Mouse (Mus musculus) liver, embryonic 13.5 days (tissue): ENCODE measurements around the gene Vwa7. TPM values are rescaled to one million over a fixed set of nuclear protein-coding genes. Genes with fewer than 3 reads are reported as not detected.

Experiments
- ATAC-seq: fragments of 200-750 bp; cut with Nextera tagmentation; 2 replicates; pipeline ENCODE4 v1.8.0; 2017; ENCODE audit warnings: low read depth, mild to moderate bottlenecking, moderate number of reproducible peaks, moderate library complexity
- DNase-seq: peaks from one replicate; pipeline ENCODE4 v3.0.0; 2022
- H3K27ac ChIP-seq: fragments of 300-500 bp; sonication (generic); 2 replicates; pipeline ENCODE4 v1.5.1; 2015; ENCODE audit warnings: moderate library complexity, mild to moderate bottlenecking, inconsistent platforms
- H3K27me3 ChIP-seq: fragments of 300-500 bp; sonication (generic); 2 replicates; pipeline ENCODE4 v1.6.1; 2015; ENCODE audit warnings: mild to moderate bottlenecking, inconsistent platforms
- H3K36me3 ChIP-seq: fragments of 300-500 bp; sonication (generic); 2 replicates; pipeline ENCODE4 v1.6.1; 2015; ENCODE audit warnings: mild to moderate bottlenecking, inconsistent platforms
- H3K4me1 ChIP-seq: fragments of 300-500 bp; sonication (generic); replicated peaks from 2 replicates; pipeline ENCODE4 v1.6.1; 2015; ENCODE audit warnings: inconsistent platforms
- H3K4me2 ChIP-seq: fragments of 300-500 bp; sonication (generic); 2 replicates; pipeline ENCODE4 v1.6.1; 2015; ENCODE audit warnings: inconsistent platforms, mild to moderate bottlenecking, moderate library complexity
- H3K4me3 ChIP-seq: fragments of 300-500 bp; sonication (generic); replicated peaks from 2 replicates; pipeline ENCODE4 v1.5.1; 2015; ENCODE audit warnings: mild to moderate bottlenecking, inconsistent platforms
- H3K9ac ChIP-seq: fragments of 300-500 bp; sonication (generic); 2 replicates; pipeline ENCODE4 v1.6.1; 2015; ENCODE audit warnings: mild to moderate bottlenecking, inconsistent platforms
- H3K9me3 ChIP-seq: fragments of 300-500 bp; sonication (generic); replicated peaks from 2 replicates; pipeline ENCODE4 v1.6.1; 2016; ENCODE audit warnings: inconsistent platforms
- WGBS: fragments of 180-500 bp; shearing (Covaris S2); methylation state at CpG from one replicate; pipeline ENCODE4 v1.1.7; 2015; ENCODE audit not compliant: insufficient replicate concordance; 5-methylcytosine and 5-hydroxymethylcytosine counted together
- polyA plus RNA-seq: library from polyadenylated mRNA; unstranded; fragments of >200 nt; fragmentation: Nextera tagmentation; extraction: Ambion mirVana; gene quantifications from 2 replicates; pipeline ENCODE4 v1.2.1, GENCODE M21; 2015

Vwa7 gene
- polyA plus RNA-seq, 1 experiment from 2014 or later, result 0.08 TPM

- no peak; the same call in 1 of the 2 replicates for ATAC-seq
- H3K9ac ChIP-seq, result 0 out of 2 replicates have a peak overlapping the region, but pooled peaks have one; percentile 6
These were observed 57.7 kb downstream of the Vwa7 start for GRCm38 (mm10) chr17:35074097-35074496.

More at GRCm38 (mm10) chr17:35074097-35074496, 57.7 kb downstream of the Vwa7 start:
- H3K27ac ChIP-seq, result no peak overlapping the region
- no peak overlapping the region for H3K4me2 ChIP-seq
- peaks cover 45% of the 10 kb centered on the region for H3K27me3 ChIP-seq
- WGBS, result 20% methylated on average over 17 of the region's 17 CpGs
- H3K4me1 ChIP-seq, result peaks cover 41% of the 10 kb centered on the region
- DNase-seq, result no peak
- no peak overlapping the region for H3K4me3 ChIP-seq
- H3K36me3 ChIP-seq, result no peaks in the 10 kb centered on the region
- H3K9me3 ChIP-seq, result no peaks in the 10 kb centered on the region

Other genes starting within 250 kb of the Vwa7 start
- not detected in 2 replicates for gene Cyp21a1, start 212.0 kb upstream of the Vwa7 start, polyA plus RNA-seq
- gene Stk19, start 179.6 kb upstream of the Vwa7 start, polyA plus RNA-seq, result 19.9 and 20.2 TPM in 2 replicates
- gene Dxo, start 179.6 kb upstream of the Vwa7 start, polyA plus RNA-seq, result 28.6 and 30.9 TPM in 2 replicates
- 24.0 and 26.1 TPM in 2 replicates for gene Skiv2l, start 166.4 kb upstream of the Vwa7 start, polyA plus RNA-seq
- 60.1 and 65.1 TPM in 2 replicates for gene Nelfe, start 166.2 kb upstream of the Vwa7 start, polyA plus RNA-seq
- 118 and 133 TPM in 2 replicates for gene Cfb, start 154.1 kb upstream of the Vwa7 start, polyA plus RNA-seq
- 0.54 and 0.80 TPM in 2 replicates for gene Zbtb12, start 137.1 kb upstream of the Vwa7 start, polyA plus RNA-seq
- 0.17 TPM in 1 of 2 replicates, not detected in the other for gene Gm20547, start 134.5 kb upstream of the Vwa7 start, polyA plus RNA-seq
- 11.1 and 11.7 TPM in 2 replicates for gene C2, start 118.3 kb upstream of the Vwa7 start, polyA plus RNA-seq
- gene Ehmt2, start 118.1 kb upstream of the Vwa7 start, polyA plus RNA-seq, result 16.8 and 17.7 TPM in 2 replicates
- gene Slc44a4, start 102.1 kb upstream of the Vwa7 start, polyA plus RNA-seq, result 1.5 TPM in 2 replicates
- 14.2 and 15.2 TPM in 2 replicates for gene Neu1, start 85.3 kb upstream of the Vwa7 start, polyA plus RNA-seq
- 0.07 and 0.15 TPM in 2 replicates for gene Hspa1b, start 57.3 kb upstream of the Vwa7 start, polyA plus RNA-seq
- gene Gm20481, start 46.7 kb upstream of the Vwa7 start, polyA plus RNA-seq, result not detected in 2 replicates
- gene Hspa1a, start 44.4 kb upstream of the Vwa7 start, polyA plus RNA-seq, result 2.1 and 2.3 TPM in 2 replicates
- gene Hspa1l, start 43.9 kb upstream of the Vwa7 start, polyA plus RNA-seq, result 0.10 and 0.34 TPM in 2 replicates
- gene Lsm2, start 34.7 kb upstream of the Vwa7 start, polyA plus RNA-seq, result 163 and 178 TPM in 2 replicates
- gene Vars, start 15.6 kb upstream of the Vwa7 start, polyA plus RNA-seq, result 110 and 112 TPM in 2 replicates
- 2.5 and 2.8 TPM in 2 replicates for gene Sapcd1, start 11.4 kb downstream of the Vwa7 start, polyA plus RNA-seq
- gene Msh5, start 30.2 kb downstream of the Vwa7 start, polyA plus RNA-seq, result 3.2 and 3.4 TPM in 2 replicates
- gene Clic1, start 33.4 kb downstream of the Vwa7 start, polyA plus RNA-seq, result 141 and 147 TPM in 2 replicates
- gene Ddah2, start 42.5 kb downstream of the Vwa7 start, polyA plus RNA-seq, result 28.9 and 30.6 TPM in 2 replicates
- gene Ly6g6c, start 48.8 kb downstream of the Vwa7 start, polyA plus RNA-seq, result 0.25 and 0.31 TPM in 2 replicates
- gene Mpig6b, start 49.6 kb downstream of the Vwa7 start, polyA plus RNA-seq, result 4.1 and 5.2 TPM in 2 replicates
- gene Ly6g6e, start 60.3 kb downstream of the Vwa7 start, polyA plus RNA-seq, result 0.13 and 0.23 TPM in 2 replicates
- 0.35 and 0.47 TPM in 2 replicates for gene Ly6g6d, start 61.5 kb downstream of the Vwa7 start, polyA plus RNA-seq
- gene Ly6g6f, start 69.0 kb downstream of the Vwa7 start, polyA plus RNA-seq, result 7.2 and 7.3 TPM in 2 replicates
- gene Abhd16a, start 72.7 kb downstream of the Vwa7 start, polyA plus RNA-seq, result 51.0 and 54.9 TPM in 2 replicates
- gene Ly6g5c, start 91.7 kb downstream of the Vwa7 start, polyA plus RNA-seq, result not detected in 2 replicates
- gene Ly6g5b, start 98.8 kb downstream of the Vwa7 start, polyA plus RNA-seq, result 0.21 and 0.28 TPM in 2 replicates
- 14.1 and 14.8 TPM in 2 replicates for gene Gpank1, start 104.9 kb downstream of the Vwa7 start, polyA plus RNA-seq
- 176 and 182 TPM in 2 replicates for gene Csnk2b, start 105.5 kb downstream of the Vwa7 start, polyA plus RNA-seq
- 3.1 and 3.6 TPM in 2 replicates for gene D17H6S53E, start 109.8 kb downstream of the Vwa7 start, polyA plus RNA-seq
- gene Apom, start 115.5 kb downstream of the Vwa7 start, polyA plus RNA-seq, result 553 and 573 TPM in 2 replicates
- gene Bag6, start 118.6 kb downstream of the Vwa7 start, polyA plus RNA-seq, result 22.4 and 27.4 TPM in 2 replicates
- 45.1 and 51.5 TPM in 2 replicates for gene Prrc2a, start 148.3 kb downstream of the Vwa7 start, polyA plus RNA-seq
- 17.4 and 18.5 TPM in 2 replicates for gene Aif1, start 159.5 kb downstream of the Vwa7 start, polyA plus RNA-seq
- gene Lst1, start 171.9 kb downstream of the Vwa7 start, polyA plus RNA-seq, result 21.6 and 29.0 TPM in 2 replicates
- gene Ltb, start 177.9 kb downstream of the Vwa7 start, polyA plus RNA-seq, result 0.53 and 0.80 TPM in 2 replicates
- 0.25 and 0.35 TPM in 2 replicates for gene Tnf, start 185.4 kb downstream of the Vwa7 start, polyA plus RNA-seq
- 0.07 and 0.10 TPM in 2 replicates for gene Lta, start 188.8 kb downstream of the Vwa7 start, polyA plus RNA-seq
- gene Gm16181, start 204.3 kb downstream of the Vwa7 start, polyA plus RNA-seq, result 0.36 TPM in 1 of 2 replicates, not detected in the other
- 0.76 and 1.3 TPM in 2 replicates for gene Atp6v1g2, start 217.1 kb downstream of the Vwa7 start, polyA plus RNA-seq
- 3.9 and 4.4 TPM in 2 replicates for gene Nfkbil1, start 219.2 kb downstream of the Vwa7 start, polyA plus RNA-seq
- 208 and 220 TPM in 2 replicates for gene Ddx39b, start 225.2 kb downstream of the Vwa7 start, polyA plus RNA-seq
- 74.5 and 77.7 TPM in 2 replicates for gene H2-D1, start 246.2 kb downstream of the Vwa7 start, polyA plus RNA-seq